Mouse (Mus musculus): ENCODE results near the gene Tgfbrap1.
"Not testable (repeated sequence)": the region's sequence is repeated elsewhere in the genome, so short reads cannot be mapped to it uniquely, and the experiment has no call there.

The Tgfbrap1 gene

GRCm38 (mm10) chr1:43098031-43098984 is at the start of gene Tgfbrap1, which contains the start of gene AI597479:
Gene Tgfbrap1, minus strand, starts transcription at chr1:43098637.
Gene AI597479, plus strand, starts transcription at chr1:43098710.
- peak; percentile 92 for DNase-seq

GRCm38 (mm10) chr1:43147474-43147873 is 49.0 kb upstream of the Tgfbrap1 start:
- no peak for DNase-seq

- DNase-seq, result no peak
Measured at GRCm38 (mm10) chr1:43145388-43145787, 47.0 kb upstream of the Tgfbrap1 start.

- DNase-seq, result no peak
Measured at GRCm38 (mm10) chr1:43144338-43144906, 46.0 kb upstream of the Tgfbrap1 start.

- DNase-seq, result no peak
Measured at GRCm38 (mm10) chr1:43143791-43144190, 45.4 kb upstream of the Tgfbrap1 start.

GRCm38 (mm10) chr1:43143284-43143683 is 44.8 kb upstream of the Tgfbrap1 start:
- DNase-seq, result no peak

GRCm38 (mm10) chr1:43142849-43143248 is 44.4 kb upstream of the Tgfbrap1 start:
- no peak for DNase-seq

- DNase-seq, result no peak
Measured at GRCm38 (mm10) chr1:43141555-43141961, 43.1 kb upstream of the Tgfbrap1 start.

GRCm38 (mm10) chr1:43139587-43140266 is 41.3 kb upstream of the Tgfbrap1 start:
- peak; percentile 86 for DNase-seq

GRCm38 (mm10) chr1:43138268-43138812 is 39.9 kb upstream of the Tgfbrap1 start:
- DNase-seq, result no peak

GRCm38 (mm10) chr1:43137334-43137733 is 38.9 kb upstream of the Tgfbrap1 start:
- DNase-seq, result no peak

GRCm38 (mm10) chr1:43136488-43137029 is 38.1 kb upstream of the Tgfbrap1 start:
- not testable (repeated sequence) for DNase-seq

- no peak for DNase-seq
Measured at GRCm38 (mm10) chr1:43131591-43131990, 33.2 kb upstream of the Tgfbrap1 start.

- DNase-seq, result no peak
Measured at GRCm38 (mm10) chr1:43130219-43130981, 32.0 kb upstream of the Tgfbrap1 start.

- no peak for DNase-seq
Measured at GRCm38 (mm10) chr1:43127820-43128610, 29.6 kb upstream of the Tgfbrap1 start.

- DNase-seq, result no peak
Measured at GRCm38 (mm10) chr1:43127196-43127595, 28.8 kb upstream of the Tgfbrap1 start.

GRCm38 (mm10) chr1:43124726-43125125 is 26.3 kb upstream of the Tgfbrap1 start:
- DNase-seq, result no peak

GRCm38 (mm10) chr1:43122616-43123015 is 24.2 kb upstream of the Tgfbrap1 start:
- no peak for DNase-seq

GRCm38 (mm10) chr1:43120950-43121349 is 22.5 kb upstream of the Tgfbrap1 start:
- DNase-seq, result no peak

GRCm38 (mm10) chr1:43117435-43117834 is 19.0 kb upstream of the Tgfbrap1 start:
- no peak for DNase-seq

GRCm38 (mm10) chr1:43112882-43113281 is 14.4 kb upstream of the Tgfbrap1 start:
- peak; percentile 44 for DNase-seq

All from thymus, postnatal 25 days (tissue).